Mouse (Mus musculus) MEL (cell line): Measurements from ENCODE around the gene Daam1. TPM values are rescaled to one million over a fixed set of nuclear protein-coding genes. Genes with fewer than 3 reads are reported as not detected.
A peak's percentile ranks its signal among the peaks of the same experiment; 100 is the strongest.

Source experiments
- DNase-seq: peaks from one replicate; pipeline ENCODE4 v3.0.0; 2011; ENCODE audit warnings: low read depth, low spot score
- H3K27ac ChIP-seq: 2 replicates; pipeline ENCODE4 v1.5.1; 2012; ENCODE audit warnings: low read depth, mild to moderate bottlenecking, control low read depth, low read length, moderate library complexity; ENCODE audit not compliant: control insufficient read depth
- H3K27me3 ChIP-seq, 2 experiments: fragments of 150-350 bp in 1 of 2; sonication (generic) in 1 of 2; 2 replicates each; pipeline ENCODE4 v1.6.1; 2012; ENCODE audit warnings: low read length in 2 of 2, mild to moderate bottlenecking in 2 of 2, improper control_type of control experiment in 1 of 2, moderate library complexity in 1 of 2; ENCODE audit not compliant: insufficient read depth in 2 of 2, control insufficient read depth in 1 of 2
- H3K36me3 ChIP-seq, 2 experiments: 2 replicates each; pipeline ENCODE4 v1.6.1; 2012 to 2014; ENCODE audit warnings: low read length in 2 of 2, improper control_type of control experiment in 1 of 2, inconsistent platforms in 1 of 2, mild to moderate bottlenecking in 1 of 2; ENCODE audit not compliant: insufficient read depth in 2 of 2, control insufficient read depth in 1 of 2
- H3K4me1 ChIP-seq, 2 experiments: fragments of 150-350 bp in 1 of 2; sonication (generic) in 1 of 2; 2 replicates each; pipeline ENCODE4 v1.6.1; 2012; ENCODE audit warnings: low read length in 2 of 2, improper control_type of control experiment in 1 of 2, mild to moderate bottlenecking in 1 of 2; ENCODE audit not compliant: insufficient read depth in 2 of 2, control insufficient read depth in 1 of 2
- H3K4me3 ChIP-seq, 2 experiments: fragments of 150-350 bp in 1 of 2; sonication (generic) in 1 of 2; 2 replicates each; pipeline ENCODE4 v1.5.1; 2012; ENCODE audit warnings: low read depth in 2 of 2, low read length in 2 of 2, mild to moderate bottlenecking in 2 of 2, moderate library complexity in 2 of 2, control low read depth in 1 of 2, improper control_type of control experiment in 1 of 2; ENCODE audit not compliant: control insufficient read depth in 1 of 2, insufficient read depth in 1 of 2
- H3K79me2 ChIP-seq: 2 replicates; pipeline ENCODE4 v1.6.1; 2012; ENCODE audit warnings: mild to moderate bottlenecking, low read length, moderate library complexity; ENCODE audit not compliant: control insufficient read depth, poor library complexity, insufficient read depth
- H3K9ac ChIP-seq: 2 replicates; pipeline ENCODE4 v1.6.1; 2012; ENCODE audit warnings: low read depth, mild to moderate bottlenecking, control low read depth, low read length, moderate library complexity; ENCODE audit not compliant: control insufficient read depth, poor library complexity, severe bottlenecking
- H3K9me3 ChIP-seq: fragments of 150-350 bp; sonication (generic); replicated peaks from 2 replicates; pipeline ENCODE4 v1.6.1; 2012; ENCODE audit warnings: mild to moderate bottlenecking, low read length, improper control_type of control experiment, moderate library complexity; ENCODE audit not compliant: insufficient read depth
- CHD1 ChIP-seq: IDR thresholded peaks from 2 replicates; pipeline ENCODE4 v1.6.1; 2012; ENCODE audit warnings: low read depth, mild to moderate bottlenecking, inconsistent platforms, low read length, improper control_type of control experiment
- CHD2 ChIP-seq: IDR thresholded peaks from 2 replicates; pipeline ENCODE4 v1.6.1; 2011; ENCODE audit warnings: low read length, improper control_type of control experiment
- CTCF ChIP-seq, 3 experiments: IDR thresholded peaks in 2 of 3; conservative IDR thresholded peaks in 1 of 3; 2 replicates each; pipeline ENCODE4 v1.5.1; 2011 to 2012; ENCODE audit warnings: low read length in 3 of 3, low read depth in 2 of 3, mild to moderate bottlenecking in 2 of 3, improper control_type of control experiment in 1 of 3, inconsistent platforms in 1 of 3, mixed read lengths in 1 of 3, moderate library complexity in 1 of 3; ENCODE audit not compliant: control insufficient read depth in 1 of 3, insufficient read depth in 1 of 3, poor library complexity in 1 of 3, severe bottlenecking in 1 of 3
- E2F4 ChIP-seq: IDR thresholded peaks from 2 replicates; pipeline ENCODE4 v1.6.1; 2011; ENCODE audit warnings: low read depth, low read length, improper control_type of control experiment, borderline replicate concordance
- ELF1 ChIP-seq: IDR thresholded peaks from 2 replicates; pipeline ENCODE4 v1.6.1; 2014; ENCODE audit warnings: low read depth, mild to moderate bottlenecking, inconsistent platforms, low read length, improper control_type of control experiment, moderate library complexity
- EP300 ChIP-seq, 2 experiments: IDR thresholded peaks; 2 replicates each; pipeline ENCODE4 v1.6.1; 2011; ENCODE audit warnings: improper control_type of control experiment in 2 of 2, low read length in 2 of 2, low read depth in 1 of 2, mild to moderate bottlenecking in 1 of 2
- ETS1 ChIP-seq: IDR thresholded peaks from 2 replicates; pipeline ENCODE4 v1.6.1; 2012; ENCODE audit warnings: low read depth, mild to moderate bottlenecking, inconsistent platforms, low read length, improper control_type of control experiment, moderate library complexity
- GABPA ChIP-seq: IDR thresholded peaks from 2 replicates; pipeline ENCODE4 v1.6.1; 2012; ENCODE audit warnings: low read depth, mild to moderate bottlenecking, inconsistent platforms, low read length, improper control_type of control experiment, moderate library complexity
- JUND ChIP-seq: IDR thresholded peaks from 2 replicates; pipeline ENCODE4 v1.6.1; 2011; ENCODE audit warnings: low read depth, mild to moderate bottlenecking, improper control_type of control experiment, low read length
- KAT2A ChIP-seq: conservative IDR thresholded peaks from 2 replicates; pipeline ENCODE4 v1.6.1; 2012; ENCODE audit warnings: low read depth, low read length, improper control_type of control experiment, inconsistent platforms
- MAFK ChIP-seq: IDR thresholded peaks from 2 replicates; pipeline ENCODE4 v1.6.1; 2011; ENCODE audit warnings: low read depth, mild to moderate bottlenecking, low read length, improper control_type of control experiment, borderline replicate concordance
- MAX ChIP-seq: IDR thresholded peaks from 2 replicates; pipeline ENCODE4 v1.6.1; 2011; ENCODE audit warnings: low read length, improper control_type of control experiment
- MXI1 ChIP-seq: IDR thresholded peaks from 2 replicates; pipeline ENCODE4 v1.6.1; 2011; ENCODE audit warnings: mild to moderate bottlenecking, low read depth, low read length, improper control_type of control experiment
- MYB ChIP-seq: IDR thresholded peaks from 2 replicates; pipeline ENCODE4 v1.6.1; 2011; ENCODE audit warnings: mild to moderate bottlenecking, low read depth, low read length, improper control_type of control experiment
- NELFE ChIP-seq: IDR thresholded peaks from 2 replicates; pipeline ENCODE4 v1.6.1; 2011; ENCODE audit warnings: low read depth, low read length, improper control_type of control experiment
- NRF1 ChIP-seq: IDR thresholded peaks from 2 replicates; pipeline ENCODE4 v1.6.1; 2014; ENCODE audit warnings: low read depth, mild to moderate bottlenecking, inconsistent platforms, low read length, improper control_type of control experiment, moderate library complexity; ENCODE audit not compliant: poor library complexity, insufficient read depth, severe bottlenecking
- POLR2A ChIP-seq, 2 experiments: IDR thresholded peaks; 2 replicates each; pipeline ENCODE4 v1.6.1; 2011 to 2012; ENCODE audit warnings: low read length in 2 of 2, mild to moderate bottlenecking in 2 of 2, control low read depth in 1 of 2, improper control_type of control experiment in 1 of 2, low read depth in 1 of 2, moderate library complexity in 1 of 2; ENCODE audit not compliant: control insufficient read depth in 1 of 2, insufficient read depth in 1 of 2, poor library complexity in 1 of 2
- POLR2AphosphoS2 ChIP-seq: IDR thresholded peaks from 2 replicates; pipeline ENCODE4 v1.6.1; 2011; ENCODE audit warnings: low read length, improper control_type of control experiment
- POLR2AphosphoS5 ChIP-seq: IDR thresholded peaks from 2 replicates; pipeline ENCODE4 v1.6.1; 2012; ENCODE audit warnings: low read depth, borderline replicate concordance, mild to moderate bottlenecking, inconsistent platforms, low read length, moderate library complexity, mixed read lengths
- RCOR1 ChIP-seq: IDR thresholded peaks from 2 replicates; pipeline ENCODE4 v1.6.1; 2012; ENCODE audit warnings: low read depth, mild to moderate bottlenecking, inconsistent platforms, low read length, improper control_type of control experiment
- SIN3A ChIP-seq: IDR thresholded peaks from 2 replicates; pipeline ENCODE4 v1.6.1; 2012; ENCODE audit warnings: low read length, improper control_type of control experiment, inconsistent platforms
- SMC3 ChIP-seq: IDR thresholded peaks from 2 replicates; pipeline ENCODE4 v1.6.1; 2011; ENCODE audit warnings: low read depth, low read length, improper control_type of control experiment
- TCF12 ChIP-seq: IDR thresholded peaks from 2 replicates; pipeline ENCODE4 v1.6.1; 2014; ENCODE audit warnings: low read depth, mild to moderate bottlenecking, inconsistent platforms, low read length, improper control_type of control experiment, moderate library complexity
- USF1 ChIP-seq: IDR thresholded peaks from 2 replicates; pipeline ENCODE4 v1.6.1; 2014; ENCODE audit warnings: low read depth, mild to moderate bottlenecking, inconsistent platforms, low read length, improper control_type of control experiment, moderate library complexity
- ZKSCAN1 ChIP-seq: IDR thresholded peaks from 2 replicates; pipeline ENCODE4 v1.6.1; 2012; ENCODE audit warnings: low read depth, mild to moderate bottlenecking, inconsistent platforms, low read length, improper control_type of control experiment, moderate library complexity
- ZMIZ1 ChIP-seq: IDR thresholded peaks from 2 replicates; pipeline ENCODE4 v1.6.1; 2012; ENCODE audit warnings: low read depth, mild to moderate bottlenecking, inconsistent platforms, low read length, improper control_type of control experiment, moderate library complexity
- polyA plus RNA-seq, 2 experiments: library from polyadenylated mRNA; stranded (reverse) in 1 of 2; unstranded in 1 of 2; fragments of >175 nt in 1 of 2; fragments of >200 nt in 1 of 2; gene quantifications; 2 replicates each; pipeline versions ENCODE4 v1.2.1 to v1.2.4; 2012; ENCODE audit warnings: low replicate concordance in 2 of 2, low read depth in 1 of 2; ENCODE audit not compliant: insufficient read length in 2 of 2, insufficient read depth in 1 of 2, missing spikeins in 1 of 2
- total RNA-seq: library from RNA; depleted of rRNA; stranded (reverse); fragments of 300-350 nt; gene quantifications from 2 replicates; pipeline ENCODE4 v1.2.3, GENCODE M21; 2012

The Daam1 gene
- total and polyA plus RNA-seq, 3 experiments = 9.2 to 12.0 TPM; not detected in 1

- peaks cover 11 to 13% of the 10 kb centered on the region in 2 experiments for H3K4me1 ChIP-seq
These were observed 68.7 kb downstream of the Daam1 start for GRCm38 (mm10) chr12:71899566-71899965.

GRCm38 (mm10) chr12:71901211-71901610 is 70.3 kb downstream of the Daam1 start:
- no peak overlapping the region for H3K27ac ChIP-seq
- peaks cover 8 to 26% of the 10 kb centered on the region in 2 experiments for H3K36me3 ChIP-seq
- TF ChIP-seq USF1 (no peak), RCOR1 (no peak), ZKSCAN1 (no peak), ZMIZ1 (no peak), JUND (no peak), GABPA (no peak), MAX (no peak), ELF1 (no peak), MAFK (no peak), EP300 (IDR thresholded peaks at IDR 0.05; ENCODE audit: low read depth in 1 of 2, low read length in 2 of 2) (no peak), SIN3A (no peak), POLR2A (IDR thresholded peaks at IDR 0.05; ENCODE audit: control insufficient read depth in 1 of 2, insufficient read depth in 1 of 2, low read depth in 1 of 2, low read length in 2 of 2, poor library complexity in 1 of 2) (no peak), NRF1 (no peak)
- no peaks in the 10 kb centered on the region for H3K79me2 ChIP-seq
- no peaks in the 10 kb centered on the region for H3K9me3 ChIP-seq
- H3K27me3 ChIP-seq = no peaks in the 10 kb centered on the region
- H3K4me1 ChIP-seq = peaks cover 17% of the 10 kb centered on the region in 2 experiments
- no peak overlapping the region for H3K9ac ChIP-seq
- no peak overlapping the region for H3K4me3 ChIP-seq
- DNase-seq = no peak

More at GRCm38 (mm10) chr12:71899566-71899965, 68.7 kb downstream of the Daam1 start:
- no peak for DNase-seq
- H3K36me3 ChIP-seq = peaks cover 9 to 19% of the 10 kb centered on the region in 2 experiments
- H3K4me3 ChIP-seq = no peak overlapping the region
- H3K27me3 ChIP-seq = no peaks in the 10 kb centered on the region
- H3K9me3 ChIP-seq = no peaks in the 10 kb centered on the region
- H3K79me2 ChIP-seq = no peaks in the 10 kb centered on the region
- no peak overlapping the region for H3K27ac ChIP-seq
- TF ChIP-seq GABPA (no peak), EP300 (IDR thresholded peaks at IDR 0.05; ENCODE audit: low read depth in 1 of 2, low read length in 2 of 2) (peak in 1 of 2 experiments; percentile 12; a peak in 1 of 4 replicates)
- no peak overlapping the region for H3K9ac ChIP-seq

GRCm38 (mm10) chr12:71901859-71902258 is 71.0 kb downstream of the Daam1 start:
- peaks cover 7 to 22% of the 10 kb centered on the region in 2 experiments for H3K36me3 ChIP-seq
- TF ChIP-seq MAX (no peak), KAT2A (no peak), ZMIZ1 (no peak), NELFE (no peak), E2F4 (no peak), MYB (no peak), NRF1 (no peak), USF1 (no peak), POLR2AphosphoS5 (no peak), TCF12 (no peak), CHD1 (no peak), POLR2AphosphoS2 (no peak), CHD2 (no peak), GABPA (no peak), MXI1 (no peak), ETS1 (no peak), ELF1 (no peak), CTCF (IDR thresholded peaks at IDR 0.05 in 2 of 3, conservative IDR thresholded peaks at IDR 0.05 in 1 of 3; ENCODE audit: control insufficient read depth in 1 of 3, insufficient read depth in 1 of 3, low read depth in 2 of 3, low read length in 3 of 3, poor library complexity in 1 of 3, severe bottlenecking in 1 of 3) (no peak), SMC3 (no peak), ZKSCAN1 (no peak)

More at GRCm38 (mm10) chr12:71901859-71902258, 71.0 kb downstream of the Daam1 start:
- no peak overlapping the region for H3K4me3 ChIP-seq
- H3K27ac ChIP-seq = peak overlapping the region; percentile 33
- DNase-seq = no peak
- H3K9ac ChIP-seq = no peak overlapping the region
- H3K4me1 ChIP-seq = peaks cover 14 to 17% of the 10 kb centered on the region in 2 experiments
- no peaks in the 10 kb centered on the region for H3K79me2 ChIP-seq
- no peaks in the 10 kb centered on the region for H3K9me3 ChIP-seq
- H3K27me3 ChIP-seq = no peaks in the 10 kb centered on the region
